Mouse (Mus musculus): ENCODE measurements around the gene Pik3cb.

- TF ChIP-seq CTCF (IDR thresholded peaks at IDR 0.05; ENCODE audit: control insufficient read depth, insufficient read depth, insufficient read length), result no peak
- TF ChIP-seq MAX (IDR thresholded peaks at IDR 0.05), result no peak
- TF ChIP-seq USF1 (IDR thresholded peaks at IDR 0.05; ENCODE audit: low read depth), result no peak
- TF ChIP-seq MYOD1 (IDR thresholded peaks at IDR 0.05; ENCODE audit: control insufficient read depth, insufficient read length, low read depth), result no peak
- no peak for TF ChIP-seq CEBPB (IDR thresholded peaks at IDR 0.05; ENCODE audit: low read depth)
These were observed 18.3 kb upstream of the Pik3cb start for GRCm38 (mm10) chr9:99158708-99159107.

Data from C2C12 (cell line).